Mouse (Mus musculus) stomach, postnatal 0 days (tissue): ENCODE results near the gene Polr3h.

ENCODE experiments used
- CTCF ChIP-seq: IDR thresholded peaks from 2 replicates; pipeline ENCODE4 v1.5.1; 2016; ENCODE audit warnings: antibody characterized with exemption, low read depth, mild to moderate bottlenecking, moderate library complexity
- EP300 ChIP-seq: optimal IDR thresholded peaks from 2 replicates; pipeline ENCODE3; 2016; ENCODE audit warnings: antibody characterized with exemption

GRCm38 (mm10) chr15:81904939-81905338, 21.1 kb downstream of the Polr3h start:
- TF ChIP-seq EP300 = no peak
- peak; percentile 86 for TF ChIP-seq CTCF
